Mouse (Mus musculus) heart, postnatal 25 days (tissue): ENCODE results near the gene Susd1. TPM values are rescaled to one million over a fixed set of nuclear protein-coding genes. Genes with fewer than 3 reads are reported as not detected.
A peak's percentile ranks its signal among the peaks of the same experiment; 100 is the strongest.

Experiments
- DNase-seq: peaks from one replicate; pipeline ENCODE4 v3.0.0; 2022; ENCODE audit warnings: low spot score
- intact Hi-C: fragments of 180-260 bp; cut with DNase I; formaldehyde crosslinking; loops from one replicate; pipeline ENCODE4 v1.15.1; 2025
- total RNA-seq, 2 experiments: library from RNA; stranded (reverse); gene quantifications; 2 replicates each; pipeline ENCODE4 v1.2.3; 2021

Susd1 gene
- total RNA-seq, 2 experiments from 2014 or later, result 0.94 to 1.6 TPM

DNA sequence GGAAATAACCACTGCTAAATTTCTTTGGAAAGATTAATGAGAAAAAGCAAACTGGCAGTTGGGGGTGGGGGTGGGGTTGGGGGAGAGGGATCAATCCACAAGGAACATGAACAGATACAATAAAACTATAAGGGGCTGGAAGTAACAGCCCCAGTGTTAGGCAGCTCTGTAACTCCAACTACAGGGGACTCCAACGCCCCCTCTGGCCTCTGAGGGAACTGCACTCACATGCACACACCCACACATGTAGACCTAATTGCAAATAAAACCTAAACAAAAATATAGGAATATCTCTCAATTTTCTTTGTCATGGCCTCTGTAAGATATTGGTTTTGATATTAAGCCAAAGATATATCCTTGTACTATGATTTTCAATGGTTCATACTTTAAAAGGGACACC, 83.0 kb downstream of the Susd1 start:
- intact Hi-C loops, result no loop called here
- no peak for DNase-seq

DNA sequence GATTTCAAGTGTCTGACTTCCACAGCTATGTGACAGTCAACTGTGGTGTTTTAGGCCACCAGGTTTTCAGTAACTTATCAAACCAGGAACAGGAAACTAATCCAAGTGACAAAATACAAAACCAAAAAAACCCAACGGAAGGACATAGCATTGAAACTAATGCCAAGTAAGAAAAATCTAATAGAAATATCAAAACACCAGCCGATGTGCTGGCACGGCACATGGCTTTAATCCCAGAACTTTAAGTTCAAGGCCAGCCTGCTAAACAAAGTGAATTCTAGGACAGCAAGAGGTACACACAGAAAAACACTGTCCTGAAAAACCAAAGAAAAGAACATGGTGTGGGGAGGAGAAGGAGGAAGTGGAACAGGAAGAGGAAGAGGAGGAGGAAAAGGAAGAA, 83.8 kb downstream of the Susd1 start:
- no peak for DNase-seq
- intact Hi-C loops, result no loop called here

DNA sequence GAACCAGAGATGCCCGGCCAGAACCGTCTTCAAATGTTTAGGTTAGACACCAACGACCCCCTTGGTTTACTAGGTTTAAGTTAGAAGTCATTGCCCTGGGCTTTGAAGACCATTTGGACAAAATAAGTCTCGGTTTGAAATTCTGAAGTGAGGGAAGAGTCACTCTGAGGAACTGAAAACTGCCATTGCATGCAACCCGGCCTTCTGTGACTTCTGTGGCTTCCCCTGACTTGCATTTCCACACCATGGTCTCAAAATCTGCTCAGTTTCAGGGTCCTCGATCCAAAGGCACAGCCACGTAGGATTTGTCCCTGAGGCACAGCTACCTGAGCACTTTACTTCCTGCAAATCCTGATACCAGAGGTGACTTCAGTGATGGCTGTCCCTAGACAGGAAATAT, 86.5 kb downstream of the Susd1 start:
- intact Hi-C loops, result no loop called here
- DNase-seq, result no peak

- intact Hi-C loops, result no loop called here
- DNase-seq, result no peak
Measured at GRCm38 (mm10) chr4:59350354-59350753, 88.1 kb downstream of the Susd1 start.

DNA sequence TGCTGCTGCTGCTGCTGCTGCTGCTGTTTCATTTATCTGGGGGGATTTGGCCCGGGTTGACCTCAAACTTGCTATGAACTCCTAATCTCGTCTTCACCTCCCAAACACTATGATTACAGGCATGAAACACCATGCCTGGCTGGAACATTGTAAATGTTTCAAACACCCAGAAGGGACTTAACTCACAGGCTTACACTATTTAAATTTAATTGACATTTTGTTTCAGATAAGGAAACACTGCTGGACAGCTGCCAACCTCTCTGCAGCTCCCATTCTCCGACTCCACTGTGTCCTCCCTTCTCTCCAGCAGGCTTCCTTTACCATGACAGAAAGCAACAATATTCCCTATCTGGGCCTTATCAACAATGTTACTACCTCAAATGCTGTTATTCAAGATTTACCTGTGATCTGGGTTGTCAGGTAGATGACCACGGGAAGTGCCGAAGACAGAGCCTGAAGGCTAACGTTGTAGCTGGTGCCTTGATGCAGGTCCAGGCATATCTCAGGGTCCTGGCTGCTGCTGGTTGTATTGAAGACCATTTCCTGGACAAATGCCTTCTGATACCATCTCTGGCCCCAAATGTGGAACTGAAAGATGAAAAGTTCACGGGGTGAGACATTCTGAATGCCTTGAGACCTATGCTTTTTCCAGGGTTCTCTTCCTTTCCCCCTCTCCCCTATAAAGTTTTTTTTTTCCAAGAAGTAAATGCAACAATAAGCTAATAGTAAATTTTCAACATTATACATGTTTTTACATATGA, 88.8 kb downstream of the Susd1 start:
- DNase-seq, result no peak

GRCm38 (mm10) chr4:59340714-59341113, 97.7 kb downstream of the Susd1 start:
- DNase-seq, result peak; percentile 65
- intact Hi-C loops, result loop anchor here (1.0 to 2.0 kb wide), 2 partner anchors 154 to 244 kb away; no protein-coding TSS in a partner anchor

More for the DNA sequence above, 88.8 kb downstream of the Susd1 start:
- intact Hi-C loops, result no loop called here

DNA sequence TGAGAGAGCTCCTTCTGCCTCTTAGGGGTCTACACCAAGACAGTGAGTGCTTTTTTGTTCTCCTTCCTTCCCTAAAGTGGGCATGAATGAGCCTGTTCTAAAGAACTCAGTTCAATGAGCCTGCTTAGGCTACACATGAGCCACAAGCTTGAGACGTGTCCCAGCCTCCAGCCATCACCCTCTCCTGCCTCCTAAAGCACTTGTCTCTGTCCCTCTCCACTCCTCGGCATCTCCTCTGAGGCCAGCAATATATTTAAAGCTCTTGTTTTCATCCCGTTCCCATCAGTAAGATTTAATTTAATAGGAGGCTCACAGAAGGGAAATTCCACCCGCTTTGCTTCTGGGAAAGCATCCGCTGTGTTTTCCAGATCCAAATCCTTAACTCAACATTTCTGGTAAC, 98.4 kb downstream of the Susd1 start:
- DNase-seq, result no peak

DNA sequence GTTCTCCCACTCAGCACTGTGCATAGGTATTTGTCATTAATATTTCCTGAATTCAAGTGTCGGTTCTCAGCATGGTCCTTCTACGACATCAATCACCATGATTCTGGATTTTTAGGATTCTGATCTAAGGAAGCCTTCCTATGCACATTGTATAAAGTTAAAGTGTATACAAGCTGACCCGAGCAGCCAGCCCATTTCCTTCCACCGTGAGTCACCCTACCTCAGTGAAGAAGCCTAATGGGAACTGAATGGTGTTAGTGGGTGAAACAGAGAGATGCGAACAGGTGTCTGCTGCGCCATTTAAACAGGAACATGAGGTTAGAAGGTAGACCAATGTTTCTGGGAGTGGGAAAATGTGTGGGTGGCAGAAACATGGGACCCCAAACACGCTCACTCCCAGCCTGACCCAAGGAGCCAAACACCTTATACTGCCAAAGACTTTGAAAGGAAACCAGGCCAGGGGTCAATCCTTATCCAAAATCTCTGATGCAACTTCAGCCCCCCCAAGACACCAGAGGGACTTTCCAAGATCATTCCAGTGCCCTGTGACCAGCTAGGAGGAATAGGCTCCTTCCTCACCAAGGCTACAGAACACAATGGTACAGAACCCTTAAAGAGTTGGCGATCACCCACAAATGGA, 99.4 kb downstream of the Susd1 start:
- no peak for DNase-seq
- intact Hi-C loops, result loop anchor here (5.0 kb wide), 2 partner anchors 82 to 352 kb away; partner anchors contain the start of gene Ptgr1

More for the DNA sequence above, 98.4 kb downstream of the Susd1 start:
- intact Hi-C loops, result loop anchor here (1.0 to 2.0 kb wide), 2 partner anchors 153 to 244 kb away; no protein-coding TSS in a partner anchor

DNA sequence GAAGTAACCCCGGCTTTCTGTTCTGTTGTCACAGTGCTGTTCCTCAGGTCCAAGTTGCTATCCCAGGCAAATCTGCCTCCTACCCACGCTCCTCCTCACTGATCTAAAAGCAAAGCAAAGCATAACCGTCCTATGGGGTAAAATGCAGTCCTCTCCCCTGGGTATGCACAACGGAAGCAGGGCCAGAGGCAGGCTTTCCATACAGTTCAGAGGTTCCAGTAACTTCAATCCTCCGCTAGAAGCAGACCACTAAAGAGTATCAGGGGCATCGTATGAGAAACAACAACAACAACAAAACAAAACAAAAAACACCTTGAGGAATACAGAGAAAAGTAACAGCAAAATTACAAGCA, 100.9 kb downstream of the Susd1 start:
- intact Hi-C loops, result loop anchor here (5.0 kb wide), 2 partner anchors 80 to 350 kb away; partner anchors contain the start of gene Ptgr1
- no peak for DNase-seq

DNA sequence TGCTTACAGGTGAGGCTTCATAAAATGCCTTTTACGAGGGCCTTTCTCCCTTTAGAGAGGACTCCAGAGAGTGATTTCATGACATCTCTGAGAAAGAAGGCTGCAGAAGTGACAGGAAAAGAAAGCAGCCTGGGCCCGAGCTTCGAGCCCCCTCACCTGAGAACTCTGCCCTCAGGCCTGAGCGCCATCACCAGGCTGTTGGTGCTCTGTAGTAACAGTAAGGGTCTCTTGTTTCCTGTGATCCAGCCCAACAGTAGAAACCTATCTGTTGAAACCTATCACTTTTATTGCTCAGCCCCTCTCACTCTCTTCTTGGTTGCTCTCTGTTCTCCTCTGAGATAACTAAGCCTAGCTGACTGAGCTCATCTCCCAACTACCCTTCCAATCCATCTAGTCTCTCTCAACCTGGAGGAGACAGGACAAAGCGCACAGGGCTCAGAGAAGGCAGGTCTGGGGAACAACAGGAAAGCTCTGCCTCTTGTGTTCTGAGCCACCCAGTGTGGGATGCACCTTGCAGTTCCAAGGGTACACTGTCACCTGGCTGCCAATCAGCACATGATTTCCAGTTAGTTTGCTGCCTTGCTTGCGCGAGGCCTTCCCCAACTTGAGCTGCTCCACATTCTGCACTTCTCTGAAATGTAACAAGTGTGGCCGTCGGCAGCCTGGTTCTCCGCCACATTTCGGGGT, 101.4 kb downstream of the Susd1 start:
- intact Hi-C loops, result loop anchor here (5.0 kb wide), 2 partner anchors 80 to 350 kb away; partner anchors contain the start of gene Ptgr1
- no peak for DNase-seq

DNA sequence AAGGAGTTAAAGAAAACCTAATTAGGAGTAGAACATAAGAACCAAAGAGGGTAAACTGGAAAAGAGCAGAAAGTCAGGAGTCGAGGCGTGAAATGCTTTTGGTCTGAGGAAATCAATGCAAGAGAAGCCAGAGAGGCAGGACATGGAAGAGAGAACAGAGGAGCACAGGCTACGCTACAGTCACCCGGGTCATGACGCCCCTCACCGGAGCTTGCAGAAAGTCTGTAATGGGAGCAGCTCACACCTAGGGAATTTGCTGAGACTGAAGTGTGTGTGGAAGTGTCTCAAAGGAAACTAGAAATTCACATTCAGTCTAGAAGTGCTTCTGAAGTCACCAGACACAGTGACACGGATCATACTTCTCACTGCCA, 102.0 kb downstream of the Susd1 start:
- DNase-seq, result no peak
- intact Hi-C loops, result loop anchor here (5.0 kb wide), 2 partner anchors 79 to 349 kb away; partner anchors contain the start of gene Ptgr1

DNA sequence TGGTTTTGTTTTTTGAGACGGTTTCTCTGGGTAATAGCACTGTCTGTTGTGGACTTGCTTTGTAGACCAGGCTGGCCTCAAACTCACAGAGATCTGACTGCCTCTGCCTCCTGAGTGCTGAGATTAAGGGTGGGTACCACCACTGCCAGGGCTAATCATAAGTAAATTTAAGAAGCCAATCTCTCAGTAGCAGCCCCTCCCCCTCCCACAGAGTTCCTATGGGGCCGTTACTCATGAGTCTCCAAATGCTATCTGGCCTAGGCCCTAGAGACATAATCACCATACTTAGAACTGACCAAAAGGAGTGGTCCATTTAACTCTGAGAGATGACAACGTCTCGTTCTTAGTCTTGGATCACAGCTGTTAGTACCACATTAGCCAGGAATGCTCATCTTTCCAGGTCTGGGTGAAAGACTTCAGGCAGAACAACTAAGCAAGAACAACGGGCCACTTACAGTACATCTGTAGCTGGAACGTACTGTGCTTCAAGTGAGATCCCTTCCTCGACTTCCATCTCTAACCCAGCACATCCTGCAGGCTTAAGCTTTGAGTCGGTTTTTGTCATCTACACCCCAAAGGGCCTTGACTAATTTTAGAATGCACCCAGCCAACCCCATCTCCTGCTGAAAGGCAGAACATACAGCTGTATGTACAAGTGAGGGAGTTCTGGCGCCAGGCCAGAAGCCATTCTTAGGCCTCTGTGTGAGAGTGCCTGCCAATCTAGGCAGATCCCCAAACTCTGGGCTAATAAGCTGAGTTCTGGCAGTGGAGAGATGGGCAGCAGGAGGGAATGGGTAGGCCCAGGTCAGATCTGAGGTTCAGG, 102.6 kb downstream of the Susd1 start:
- intact Hi-C loops, result loop anchor here (5.0 kb wide), 2 partner anchors 79 to 349 kb away; partner anchors contain the start of gene Ptgr1

GRCm38 (mm10) chr4:59335101-59335500, 103.3 kb downstream of the Susd1 start:
- DNase-seq, result no peak
- intact Hi-C loops, result loop anchor here (5.0 kb wide), 2 partner anchors 78 to 348 kb away; partner anchors contain the start of gene Ptgr1

More for the DNA sequence above, 102.6 kb downstream of the Susd1 start:
- DNase-seq, result no peak

DNA sequence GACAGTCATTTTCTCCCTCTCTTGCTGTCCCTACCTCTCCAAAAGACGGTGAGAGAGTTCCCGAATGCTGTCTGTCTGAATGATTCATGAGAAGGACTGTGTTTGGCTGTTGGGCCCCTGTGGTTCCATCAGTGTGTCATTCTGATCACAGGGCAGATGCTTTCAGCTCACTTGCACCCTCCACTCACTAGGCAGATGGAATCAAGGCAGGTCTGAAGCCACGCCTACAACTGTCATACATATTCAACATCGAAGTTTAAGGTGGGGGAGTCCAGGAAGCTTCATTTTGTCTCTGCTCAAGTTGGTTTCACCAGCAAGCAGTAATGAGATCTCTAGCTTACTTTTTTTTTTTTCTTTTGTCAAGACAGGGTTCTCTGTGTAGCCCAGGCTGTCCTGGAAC, 104.2 kb downstream of the Susd1 start:
- intact Hi-C loops, result no loop called here
- no peak for DNase-seq

DNA sequence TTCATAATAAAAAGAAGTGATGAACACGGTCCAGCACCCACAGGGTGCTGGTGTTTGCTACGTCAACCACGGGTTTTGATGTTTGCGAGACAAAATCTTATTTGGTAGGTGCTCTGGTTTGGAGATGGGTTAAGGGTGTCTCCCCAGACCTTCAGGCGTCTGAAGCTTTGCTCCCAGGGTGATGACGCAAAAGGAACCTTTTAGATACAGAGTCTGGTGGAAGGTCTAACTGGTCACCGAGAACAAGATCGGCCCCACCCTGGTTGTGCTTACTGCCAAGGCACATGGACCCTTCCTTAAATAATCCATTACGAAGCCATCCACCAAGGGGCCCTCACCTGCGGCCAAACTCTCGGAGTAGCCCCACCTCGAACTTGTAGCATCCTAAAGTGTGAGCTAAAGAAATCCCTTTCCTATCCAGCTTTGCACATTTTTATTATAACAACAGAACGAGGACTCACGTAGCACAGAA, 105.0 kb downstream of the Susd1 start:
- intact Hi-C loops, result no loop called here
- DNase-seq, result no peak

DNA sequence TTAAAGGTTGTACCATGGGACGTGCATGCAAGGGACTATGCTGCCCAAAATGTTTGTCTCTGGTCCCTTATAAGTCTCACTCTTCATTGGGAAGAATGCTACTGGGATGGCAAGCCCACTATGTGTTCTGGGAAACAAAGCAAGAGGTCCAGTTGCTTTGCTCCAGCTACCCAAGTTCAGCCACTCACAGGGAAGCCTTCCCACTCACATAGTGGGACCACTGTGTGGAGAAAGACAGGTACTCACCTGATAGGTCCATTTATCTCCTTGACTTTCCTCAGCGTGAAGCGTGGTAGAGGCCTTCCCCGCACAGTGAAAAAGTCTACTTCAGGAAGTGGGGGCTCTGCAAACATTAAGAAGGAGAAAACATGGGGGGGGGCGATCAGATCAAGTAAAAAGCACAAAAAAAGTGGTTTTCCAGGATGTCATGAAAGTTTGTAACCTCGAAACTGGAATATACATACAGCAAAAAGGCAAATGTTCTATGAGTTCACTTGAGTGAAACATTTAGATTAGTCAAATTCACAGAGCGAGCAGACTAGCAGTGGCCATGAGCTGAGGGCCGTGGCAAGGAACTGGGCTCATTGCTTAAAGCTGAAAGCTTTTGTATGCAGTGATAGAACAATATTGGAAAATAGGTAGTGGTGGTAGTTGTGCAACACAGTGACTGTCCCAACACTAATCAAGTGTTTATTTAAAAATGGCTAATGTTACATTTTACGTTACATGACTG, 105.6 kb downstream of the Susd1 start:
- intact Hi-C loops, result no loop called here
- DNase-seq, result no peak

DNA sequence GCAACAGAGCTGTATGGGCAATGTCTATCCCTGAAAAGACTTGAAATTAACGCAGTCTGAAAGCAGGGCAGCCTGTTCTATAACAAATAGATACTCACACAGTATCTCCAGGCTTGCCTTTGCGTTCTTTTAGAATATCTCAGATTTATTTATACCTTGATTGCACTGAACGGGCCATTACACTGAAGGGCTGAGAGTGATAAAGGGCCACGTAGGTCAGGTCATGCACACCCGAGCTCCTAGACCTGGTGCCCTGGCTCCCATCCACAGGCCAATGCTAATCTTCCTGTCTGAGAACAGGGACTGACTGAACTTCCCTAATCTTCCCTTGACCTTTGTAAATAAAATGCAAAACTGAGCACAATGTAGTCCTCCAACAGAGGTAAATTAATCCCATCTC, 106.3 kb downstream of the Susd1 start:
- DNase-seq, result no peak
- intact Hi-C loops, result no loop called here

DNA sequence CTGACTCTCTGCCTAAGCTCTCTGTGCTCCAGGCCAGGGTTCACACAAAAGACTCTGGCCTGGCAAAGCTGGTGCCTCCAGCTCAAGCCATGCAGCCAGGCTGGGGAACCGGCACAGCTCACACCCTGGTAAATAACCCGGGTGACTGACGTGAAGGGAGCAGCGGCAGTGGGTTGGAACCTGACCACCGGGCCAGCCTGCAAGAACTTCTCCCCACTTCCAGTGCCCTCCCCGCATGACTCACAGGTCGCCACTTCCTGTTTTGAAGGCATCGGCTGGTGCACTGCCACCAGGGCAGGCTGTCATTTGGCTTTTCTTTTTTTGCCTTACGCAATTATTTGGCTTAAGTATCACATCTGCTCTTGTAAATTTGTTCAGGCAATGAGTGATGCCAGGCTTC, 106.8 kb downstream of the Susd1 start:
- peak; percentile 78 for DNase-seq
- intact Hi-C loops, result no loop called here
